Mouse (Mus musculus) olfactory bulb, adult 2 months (tissue): Measurements from ENCODE around the gene Auts2.

Experiments
- CTCF ChIP-seq: fragments of 200-500 bp; IDR thresholded peaks from 2 replicates; pipeline ENCODE4 v1.5.1; 2012; ENCODE audit warnings: low read depth, mild to moderate bottlenecking, low read length, moderate library complexity; ENCODE audit not compliant: insufficient read depth
- POLR2A ChIP-seq: fragments of 200-500 bp; IDR thresholded peaks from 2 replicates; pipeline ENCODE4 v1.6.1; 2012; ENCODE audit warnings: mild to moderate bottlenecking, low read depth, low read length, moderate library complexity; ENCODE audit not compliant: insufficient read depth

DNA sequence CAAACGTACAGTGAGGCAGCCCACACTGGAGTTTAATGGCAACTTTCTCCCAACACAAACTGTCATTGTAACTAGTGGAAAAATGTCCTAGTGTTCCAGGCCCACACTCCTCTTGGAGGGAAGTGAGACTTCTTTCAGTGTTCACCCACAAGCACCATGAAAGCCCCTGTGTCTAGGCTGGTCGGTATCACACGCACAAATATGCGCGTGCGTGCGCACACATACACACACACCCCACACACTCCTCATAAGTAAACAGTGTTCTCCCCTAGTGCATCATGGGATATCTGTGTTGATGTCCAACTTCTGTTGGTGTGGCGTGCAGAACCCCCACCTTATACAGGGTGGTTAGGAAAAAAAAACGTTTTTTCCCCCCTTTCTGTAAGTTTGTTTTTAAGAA, 964.4 kb downstream of the Auts2 start:
- no peak for TF ChIP-seq CTCF
- TF ChIP-seq POLR2A: no peak
